Mouse (Mus musculus) megakaryocyte, adult 5-6 weeks (primary cell): ENCODE data around the gene Arhgef15. TPM values are rescaled to one million over a fixed set of nuclear protein-coding genes. Genes with fewer than 3 reads are reported as not detected.

ENCODE experiments used
- ATAC-seq: 2 replicates; pipeline ENCODE4 v1.8.0; 2016; ENCODE audit warnings: mild to moderate bottlenecking, inconsistent platforms; ENCODE audit not compliant: poor library complexity, severe bottlenecking
- total RNA-seq, 2 experiments: library from RNA; stranded (forward) in 1 of 2; stranded (reverse) in 1 of 2; fragments of 153-499, 151-499 nt in 1 of 2; fragments of 221-1000, 200-1000 nt in 1 of 2; gene quantifications; 2 replicates each; pipeline versions ENCODE4 v1.2.3 to v1.2.4; 2015 to 2017

The Arhgef15 gene
- total RNA-seq, 2 experiments from 2014 or later, result 0.07 TPM; not detected in 1

GRCm38 (mm10) chr11:68926981-68927380, 30.3 kb downstream of the Arhgef15 start, which contains the start of gene Odf4:
Odf4 (minus strand) TSS chr11:68927081.
- ATAC-seq, result no peak

- ATAC-seq, result no peak
These were observed 32.5 kb downstream of the Arhgef15 start for GRCm38 (mm10) chr11:68924749-68925148.

- no peak for ATAC-seq
These were observed 34.1 kb downstream of the Arhgef15 start for GRCm38 (mm10) chr11:68923191-68923590.

DNA sequence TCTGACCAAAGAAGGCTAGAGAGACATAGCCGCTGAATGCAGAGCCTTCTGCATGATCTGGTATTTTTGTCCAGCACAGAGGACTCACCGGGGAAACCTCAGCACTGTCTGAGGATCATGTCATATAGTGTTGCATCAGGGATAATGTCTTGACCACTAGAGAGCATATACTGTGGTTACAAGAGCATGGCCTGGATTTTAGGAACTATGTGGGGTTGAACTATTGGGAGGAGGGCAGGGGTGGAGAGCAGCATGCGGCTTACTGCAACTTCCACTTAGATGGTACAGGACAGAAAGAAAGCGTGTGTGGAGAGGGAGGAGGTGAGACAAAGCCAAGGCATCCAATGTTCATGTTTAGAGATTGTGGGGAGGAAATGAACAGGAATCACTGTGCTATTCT, 42.7 kb downstream of the Arhgef15 start:
- no peak for ATAC-seq

DNA sequence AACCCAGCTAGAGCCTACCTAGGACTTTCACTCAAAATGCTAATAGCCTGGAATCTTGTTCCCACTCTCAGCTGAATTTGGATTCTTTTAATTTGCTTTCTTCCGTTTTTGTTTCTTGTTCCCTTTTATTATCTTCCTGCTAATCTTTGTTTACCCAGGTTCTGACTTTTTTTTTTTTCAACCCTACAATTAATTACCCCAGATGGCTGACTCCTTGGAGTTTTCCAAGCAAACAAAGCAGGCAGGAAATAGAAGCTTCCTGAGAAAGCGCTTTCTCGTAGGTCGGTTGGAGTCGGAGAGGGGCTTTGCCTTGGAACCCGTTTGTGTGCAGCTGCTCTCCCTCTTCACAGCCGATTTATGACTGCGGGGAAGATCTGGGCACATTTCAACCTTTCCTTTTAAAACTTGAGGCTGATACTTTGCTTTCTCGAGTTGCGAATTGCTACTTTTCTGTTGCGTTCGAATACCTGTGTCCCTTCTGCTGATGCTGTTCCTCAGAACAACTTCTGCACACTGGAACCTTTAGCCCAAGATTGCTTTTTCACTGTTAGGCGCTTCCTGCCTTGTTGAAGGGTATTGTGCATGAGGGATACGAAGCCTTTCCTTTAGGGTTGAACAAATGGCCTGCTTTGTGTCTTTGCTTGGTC, 45.6 kb downstream of the Arhgef15 start:
- ATAC-seq, result no peak

DNA sequence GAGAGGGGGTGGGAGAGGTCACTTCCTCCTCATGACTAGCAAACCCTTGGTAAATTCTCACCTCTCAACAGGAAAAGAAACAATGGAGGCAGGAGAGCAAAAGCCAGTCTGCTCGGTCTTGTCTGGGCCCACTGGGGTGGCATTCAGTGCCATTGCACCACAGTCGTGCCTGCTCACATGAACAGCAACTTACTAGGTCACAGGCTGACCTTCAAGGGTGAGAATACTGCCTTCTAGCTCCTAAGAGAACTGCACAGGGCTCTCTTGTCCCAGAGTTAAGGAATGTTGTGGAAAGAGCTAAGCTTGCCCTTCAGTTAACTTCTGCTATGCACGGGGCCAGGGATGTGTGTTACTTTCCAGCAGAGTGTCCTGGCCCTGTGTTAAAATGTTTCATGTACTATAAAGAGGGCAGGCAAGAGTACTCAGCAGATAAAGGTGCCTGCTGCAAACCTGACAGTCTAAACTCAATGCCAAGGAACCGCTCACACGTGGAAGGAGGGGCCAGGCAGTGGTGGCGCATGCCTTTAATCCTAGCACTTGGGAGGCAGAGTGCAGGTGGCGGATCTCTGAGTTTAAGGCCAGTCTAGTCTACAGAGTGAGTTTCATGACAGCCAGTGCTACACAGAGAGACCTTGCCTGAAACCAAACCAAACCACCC, 48.3 kb downstream of the Arhgef15 start:
- no peak for ATAC-seq

- no peak for ATAC-seq
These were observed 50.0 kb downstream of the Arhgef15 start for GRCm38 (mm10) chr11:68907251-68907650.

DNA sequence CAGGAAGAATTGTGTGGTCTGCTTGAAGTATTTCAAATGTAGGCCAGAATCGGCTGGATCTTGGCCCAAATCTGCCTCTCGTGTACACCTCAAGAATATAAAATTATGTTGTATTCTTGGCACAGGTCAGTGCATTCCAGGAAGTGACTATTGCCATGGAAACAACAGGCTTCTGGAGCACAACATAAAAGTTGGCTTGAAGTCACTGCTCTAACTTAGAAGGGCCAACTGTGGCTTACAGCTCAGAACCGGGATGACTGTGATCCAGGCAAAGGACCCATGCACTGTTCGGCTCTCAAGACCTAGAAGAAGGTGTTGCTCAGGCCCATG, 50.9 kb downstream of the Arhgef15 start:
- ATAC-seq, result no peak

DNA sequence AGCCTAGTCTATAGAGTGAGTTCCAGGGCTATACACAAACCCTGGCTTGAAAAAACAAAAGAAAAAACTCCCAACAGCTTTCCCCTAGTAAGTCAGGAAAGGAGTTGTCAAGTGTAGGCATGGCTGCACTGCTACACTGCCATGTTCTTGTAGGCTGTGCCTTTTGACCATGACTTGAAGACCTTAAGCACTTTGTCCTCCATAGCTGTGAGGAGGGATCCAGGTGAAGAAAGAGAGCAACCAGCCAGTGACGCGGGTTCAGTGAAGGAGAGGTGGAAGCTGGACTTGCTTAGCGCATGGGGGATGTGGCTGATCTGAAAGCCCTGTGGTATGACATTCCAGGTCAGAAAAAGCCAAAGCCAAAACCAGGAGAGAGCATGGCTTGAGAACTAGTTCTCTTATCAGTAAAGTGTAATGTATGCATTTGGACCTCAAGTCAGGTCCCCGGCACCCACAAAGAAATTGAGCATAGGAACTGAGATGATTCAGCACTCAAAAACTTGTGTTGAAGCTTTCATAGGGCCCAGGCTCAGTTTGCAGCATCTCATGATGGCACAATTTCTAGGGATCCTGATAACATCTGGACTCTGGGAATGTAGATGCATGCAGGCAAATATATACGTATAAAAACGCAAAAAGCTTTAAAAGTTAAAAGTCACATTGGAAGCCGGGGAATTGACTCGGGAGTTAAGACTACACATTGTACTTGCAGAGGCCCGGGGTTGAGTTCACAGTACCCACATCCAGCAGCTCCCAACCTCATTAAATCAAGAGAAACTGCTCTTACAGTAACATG, 51.4 kb downstream of the Arhgef15 start:
- no peak for ATAC-seq

DNA sequence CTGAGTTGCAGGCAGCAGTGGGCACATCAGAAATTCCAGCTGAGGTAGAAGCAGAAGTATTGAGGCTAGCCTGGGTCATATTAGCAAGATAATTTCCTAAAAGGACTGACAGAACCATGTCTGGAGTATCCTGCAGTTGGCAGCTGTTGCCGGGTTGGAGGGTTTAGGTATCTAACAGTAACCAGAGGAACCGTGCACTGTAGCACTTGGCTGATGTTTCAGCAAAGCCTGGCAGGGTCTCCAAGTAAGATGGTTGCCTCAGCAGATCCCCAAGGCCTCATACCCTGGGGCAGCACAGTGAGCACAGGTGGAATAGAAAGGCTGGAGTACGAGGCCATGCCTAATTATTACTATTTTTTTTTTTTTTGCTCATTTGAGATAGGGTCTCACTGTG, 52.1 kb downstream of the Arhgef15 start:
- ATAC-seq, result no peak

GRCm38 (mm10) chr11:68904375-68905137, 52.7 kb downstream of the Arhgef15 start:
- 0 out of 2 replicates have a peak, but pooled peaks have one; percentile 33 for ATAC-seq

DNA sequence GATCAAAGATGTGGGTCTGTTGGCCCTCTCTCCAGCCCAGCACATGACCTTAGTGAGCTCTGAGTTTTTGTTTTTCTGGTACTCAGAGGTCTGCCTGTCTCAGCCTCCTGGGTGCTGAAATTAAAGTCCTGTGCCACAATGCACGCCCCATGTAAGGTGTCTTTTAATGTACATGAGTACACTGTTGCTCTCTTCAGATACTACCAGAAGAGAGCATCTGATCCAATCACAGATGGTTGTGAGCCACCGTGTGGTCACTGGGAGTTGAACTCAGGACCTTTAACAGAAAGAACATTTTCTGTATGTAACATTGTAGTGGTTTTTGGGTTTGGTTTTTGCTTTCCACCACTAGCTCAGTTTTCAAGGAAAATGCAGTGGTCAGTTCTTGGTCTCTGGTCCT, 53.5 kb downstream of the Arhgef15 start:
- ATAC-seq, result no peak

DNA sequence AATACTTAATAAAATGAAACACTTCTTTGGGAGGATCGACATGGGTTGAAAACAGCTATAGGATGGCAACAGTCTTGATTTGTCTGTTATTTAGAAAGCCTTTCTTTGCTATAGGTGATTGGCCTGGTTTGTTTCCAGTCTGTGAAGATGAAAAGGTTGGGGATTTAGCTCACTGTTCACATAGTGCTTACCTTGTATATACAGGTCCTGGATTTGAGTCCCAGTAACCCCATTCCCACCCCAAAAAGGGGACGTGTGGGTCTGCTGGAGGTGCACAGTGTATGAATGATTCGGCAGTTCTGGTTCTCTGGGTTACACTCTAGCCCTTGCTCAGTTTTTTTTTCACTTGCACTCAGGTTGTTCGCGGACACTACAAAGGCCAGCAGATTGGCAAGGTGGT, 54.5 kb downstream of the Arhgef15 start:
- ATAC-seq, result no peak

GRCm38 (mm10) chr11:68902367-68902766, 54.9 kb downstream of the Arhgef15 start:
- no peak for ATAC-seq

DNA sequence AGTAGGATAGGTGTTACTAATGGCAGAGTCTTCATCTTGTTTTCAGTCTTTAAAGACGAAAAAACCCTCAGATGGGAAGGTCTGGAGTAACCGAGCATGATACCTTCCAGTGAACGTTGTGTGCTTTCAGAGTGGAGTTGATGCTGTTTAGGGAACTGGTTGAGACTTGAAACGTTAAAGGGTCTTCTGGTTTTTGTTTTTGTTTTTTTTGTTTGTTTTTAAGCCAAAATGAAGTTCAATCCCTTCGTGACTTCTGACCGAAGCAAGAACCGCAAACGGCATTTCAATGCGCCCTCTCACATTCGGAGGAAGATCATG, 55.3 kb downstream of the Arhgef15 start:
- ATAC-seq, result no peak

GRCm38 (mm10) chr11:68901351-68902046, 55.8 kb downstream of the Arhgef15 start, which contains the start of gene Rpl26:
Rpl26 (plus strand) TSS chr11:68901583.
- ATAC-seq, result peak; percentile 95

DNA sequence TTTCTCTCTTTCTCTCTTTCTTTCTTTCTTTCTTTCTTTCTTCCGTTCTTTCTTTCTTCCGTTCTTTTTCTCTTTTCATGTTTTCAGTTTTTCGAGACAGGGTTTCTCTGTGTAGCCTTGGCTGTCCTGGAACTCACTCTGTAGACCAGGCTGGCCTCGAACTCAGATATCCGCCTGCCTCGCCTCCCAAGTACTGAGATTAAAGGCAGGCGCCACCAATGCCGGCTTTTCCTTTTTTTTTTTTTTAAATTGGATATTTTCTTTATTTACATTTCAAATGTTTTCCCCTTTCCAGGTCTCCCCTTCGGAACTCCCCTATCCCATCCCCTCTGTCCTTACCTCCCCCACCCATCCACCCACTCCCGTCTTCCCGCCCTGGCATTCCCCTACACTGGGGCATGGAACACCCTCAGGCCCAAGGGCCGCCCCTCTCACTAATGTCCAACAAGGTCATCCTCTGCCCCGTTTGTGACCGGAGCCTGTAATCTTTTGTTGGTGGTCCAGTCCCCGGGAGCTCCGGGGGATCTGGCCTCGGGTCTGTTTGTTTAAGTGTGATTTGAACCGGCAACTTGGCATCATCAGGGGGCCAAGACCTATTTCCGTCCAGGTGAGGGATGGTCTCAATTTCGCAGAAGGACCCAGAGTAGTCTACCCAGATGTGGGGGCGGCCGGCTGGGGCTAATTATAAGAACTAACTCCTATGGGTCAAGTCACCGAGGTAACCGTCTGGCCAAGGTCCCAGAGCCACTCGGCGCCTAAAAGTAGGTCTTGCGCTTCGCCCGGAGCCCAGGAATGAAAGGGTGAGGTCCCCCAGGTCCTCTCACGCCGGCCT, 56.5 kb downstream of the Arhgef15 start:
- ATAC-seq, result no peak; the same call in 1 of the 2 replicates

- no peak for ATAC-seq
These were observed 57.5 kb downstream of the Arhgef15 start for GRCm38 (mm10) chr11:68899815-68900214.

GRCm38 (mm10) chr11:68898790-68899189, 58.5 kb downstream of the Arhgef15 start:
- no peak for ATAC-seq

DNA sequence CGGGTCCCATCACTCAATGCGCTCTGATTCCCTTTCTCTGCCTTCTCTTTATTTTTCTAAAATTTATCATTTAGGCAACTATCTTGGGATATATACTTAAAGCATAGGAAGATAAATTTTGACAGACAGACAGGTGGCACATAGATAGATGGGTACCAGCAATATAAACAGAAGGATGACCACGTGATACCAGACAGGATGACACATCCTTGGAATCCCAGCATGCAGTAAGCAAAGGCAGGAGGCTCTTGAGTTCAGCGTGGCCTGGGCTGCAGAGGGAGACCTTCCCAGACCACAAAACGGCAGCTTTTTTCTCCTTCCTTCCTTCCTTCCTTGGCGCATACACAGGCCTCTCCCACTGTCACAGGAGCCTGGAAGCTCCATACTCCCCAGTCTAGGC, 59.4 kb downstream of the Arhgef15 start:
- ATAC-seq, result no peak
